Mouse (Mus musculus) heart, embryonic 13.5 days (tissue): Measurements from ENCODE around the gene Islr2. TPM values are rescaled to one million over a fixed set of nuclear protein-coding genes. Genes with fewer than 3 reads are reported as not detected.

Source experiments
- ATAC-seq: fragments of 200-750 bp; cut with Nextera tagmentation; 2 replicates; pipeline ENCODE4 v1.8.0; 2017; ENCODE audit warnings: moderate TSS enrichment; ENCODE audit not compliant: insufficient number of reproducible peaks, low FRiP score, low TSS enrichment; ENCODE audit errors: extremely low read depth
- H3K27ac ChIP-seq: fragments of 300-500 bp; sonication (generic); replicated peaks from 2 replicates; pipeline ENCODE4 v1.5.1; 2015; ENCODE audit warnings: moderate library complexity, mild to moderate bottlenecking, inconsistent platforms
- H3K27me3 ChIP-seq: fragments of 300-500 bp; sonication (generic); replicated peaks from 2 replicates; pipeline ENCODE4 v1.6.1; 2015; ENCODE audit warnings: mild to moderate bottlenecking, inconsistent platforms
- H3K36me3 ChIP-seq: fragments of 300-500 bp; sonication (generic); 2 replicates; pipeline ENCODE4 v1.6.1; 2015; ENCODE audit warnings: mild to moderate bottlenecking, inconsistent platforms
- H3K4me1 ChIP-seq: fragments of 300-500 bp; sonication (generic); 2 replicates; pipeline ENCODE4 v1.6.1; 2015; ENCODE audit warnings: inconsistent platforms
- H3K4me2 ChIP-seq: fragments of 300-500 bp; sonication (generic); 2 replicates; pipeline ENCODE4 v1.6.1; 2015; ENCODE audit warnings: inconsistent platforms, mild to moderate bottlenecking, moderate library complexity
- H3K4me3 ChIP-seq: fragments of 300-500 bp; sonication (generic); 2 replicates; pipeline ENCODE4 v1.5.1; 2015; ENCODE audit warnings: moderate library complexity, mild to moderate bottlenecking, inconsistent platforms
- H3K9ac ChIP-seq: fragments of 300-500 bp; sonication (generic); 2 replicates; pipeline ENCODE4 v1.6.1; 2015; ENCODE audit warnings: inconsistent platforms, mild to moderate bottlenecking, moderate library complexity
- H3K9me3 ChIP-seq: fragments of 300-500 bp; sonication (generic); 2 replicates; pipeline ENCODE4 v1.6.1; 2016; ENCODE audit warnings: inconsistent platforms
- WGBS: fragments of 180-500 bp; shearing (Covaris S2); methylation state at CpG from one replicate; pipeline ENCODE4 v1.1.7; 2015; ENCODE audit warnings: mixed read lengths; 5-methylcytosine and 5-hydroxymethylcytosine counted together
- polyA plus RNA-seq: library from polyadenylated mRNA; unstranded; fragments of >200 nt; fragmentation: Nextera tagmentation; extraction: Ambion mirVana; gene quantifications from 2 replicates; pipeline ENCODE4 v1.2.1, GENCODE M21; 2015

Gene Islr2
- polyA plus RNA-seq, 1 experiment from 2014 or later = 0.17 TPM

DNA sequence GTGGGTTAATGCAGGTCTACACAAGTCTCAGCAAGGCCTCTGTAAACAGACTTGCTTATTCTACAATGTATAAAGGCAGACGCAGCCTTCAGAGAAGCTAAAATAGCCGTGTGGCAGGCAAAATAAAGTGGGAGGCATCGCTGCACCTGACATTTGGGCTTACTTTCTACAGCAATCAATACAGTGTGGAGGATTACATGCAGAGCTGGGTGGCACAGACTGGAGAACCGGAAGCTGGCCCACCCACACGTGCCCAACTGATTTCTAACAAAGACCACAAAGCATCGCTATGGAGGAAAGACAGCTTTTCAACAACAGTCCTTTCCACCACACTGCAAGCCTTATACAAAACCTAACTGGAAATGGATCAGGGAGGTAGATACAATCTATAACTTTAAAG is 19.7 kb downstream of the Islr2 start:
- Histone ChIP-seq H3K4me3 (no peak overlapping the region), H3K36me3 (no peaks in the 10 kb centered on the region), H3K27me3 (peaks cover 4% of the 10 kb centered on the region), H3K9me3 (no peaks in the 10 kb centered on the region), H3K4me2 (no peak overlapping the region), H3K27ac (no peak overlapping the region), H3K9ac (no peak overlapping the region), H3K4me1 (no peaks in the 10 kb centered on the region)
- 74% methylated on average over 6 of the region's 6 CpGs for WGBS
- no peak for ATAC-seq

DNA sequence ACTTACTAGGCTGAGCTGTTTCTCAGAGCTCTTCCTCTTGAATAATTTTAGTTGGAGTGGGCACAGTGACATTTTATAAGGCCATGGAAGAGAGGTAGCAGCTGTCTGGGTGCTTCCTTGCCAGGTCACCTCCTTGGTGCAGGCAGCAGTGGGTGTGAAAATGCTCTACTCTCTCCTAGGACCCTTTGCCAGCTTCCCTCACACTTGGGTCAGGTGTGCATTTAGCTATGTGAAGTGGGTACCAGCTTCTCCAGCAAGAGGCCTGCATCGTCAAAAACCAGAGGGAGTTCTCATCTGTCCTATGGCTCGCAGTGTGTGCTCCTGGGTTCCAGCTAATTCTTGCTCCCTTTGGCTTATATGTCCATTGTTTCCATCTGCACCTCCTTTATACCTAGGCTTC is 24.7 kb downstream of the Islr2 start:
- Histone ChIP-seq H3K9me3 (no peaks in the 10 kb centered on the region), H3K4me3 (no peak overlapping the region), H3K27me3 (no peaks in the 10 kb centered on the region; the same call in none of the 2 replicates), H3K4me1 (peaks cover 18% of the 10 kb centered on the region), H3K27ac (no peak overlapping the region), H3K9ac (no peak overlapping the region), H3K4me2 (no peak overlapping the region), H3K36me3 (no peaks in the 10 kb centered on the region)
- WGBS = 76% methylated on average over 2 of the region's 2 CpGs
- ATAC-seq = no peak

DNA sequence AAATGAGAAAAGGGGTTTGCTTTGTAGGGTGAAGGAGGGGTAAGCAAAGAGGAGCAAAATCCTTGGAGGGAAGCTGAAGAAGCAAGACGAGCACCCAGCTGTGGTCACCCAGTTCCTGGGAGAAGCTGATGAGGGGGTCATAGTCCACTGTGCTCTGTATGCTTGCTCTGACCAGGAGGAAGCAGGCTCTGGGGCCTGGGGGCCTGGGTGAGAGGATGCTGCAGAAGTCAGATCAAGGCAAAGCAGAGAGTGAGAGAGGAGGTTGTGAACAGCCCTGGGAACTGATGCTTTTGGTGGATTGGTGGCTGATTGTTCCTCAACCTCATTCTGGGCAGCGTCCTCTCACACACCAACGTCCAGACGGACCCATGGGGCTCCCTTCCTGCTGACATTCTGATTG is 27.0 kb downstream of the Islr2 start:
- Histone ChIP-seq H3K4me3 (no peak overlapping the region), H3K9ac (no peak overlapping the region), H3K27ac (no peak overlapping the region), H3K4me1 (peaks cover 18% of the 10 kb centered on the region), H3K27me3 (no peaks in the 10 kb centered on the region; the same call in 1 of the 2 replicates), H3K36me3 (no peaks in the 10 kb centered on the region), H3K4me2 (no peak overlapping the region), H3K9me3 (no peaks in the 10 kb centered on the region)
- ATAC-seq = no peak
- WGBS = 71% methylated on average over 4 of the region's 4 CpGs

DNA sequence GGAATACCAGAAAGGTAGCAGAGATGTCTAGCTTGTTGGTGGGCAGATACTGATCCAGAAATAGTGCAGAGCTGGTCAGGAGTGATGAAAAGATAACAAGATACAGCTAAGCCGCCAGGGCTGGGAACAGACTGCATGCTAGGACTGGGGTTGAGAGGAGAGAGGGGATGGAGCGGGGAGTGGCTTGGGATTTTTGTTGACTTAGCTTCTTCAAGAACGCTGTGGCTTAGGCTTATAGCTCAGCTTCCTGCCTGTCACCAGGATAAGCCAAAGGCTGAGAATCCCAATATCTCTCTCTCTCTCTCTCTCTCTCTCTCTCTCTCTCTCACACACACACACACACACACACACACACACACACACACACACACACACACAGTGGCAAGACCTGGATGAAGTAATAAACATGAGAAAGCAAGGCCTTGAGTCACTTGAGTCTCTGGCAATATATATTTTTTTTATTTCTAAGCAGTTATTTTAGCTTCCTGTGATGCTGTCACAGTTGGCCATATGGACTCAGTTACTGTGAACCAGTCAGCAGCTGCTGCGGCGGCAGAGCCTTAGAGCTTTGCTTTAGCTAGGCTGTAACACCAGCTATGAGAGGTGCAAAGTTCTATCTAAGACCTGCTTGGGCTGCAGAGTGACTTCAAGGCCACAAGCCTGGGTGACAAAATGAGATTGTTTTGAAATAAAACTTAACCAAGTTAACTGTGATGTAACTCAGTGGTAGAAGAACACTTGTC is 28.2 kb downstream of the Islr2 start:
- H3K9ac ChIP-seq = no peak overlapping the region
- no peak overlapping the region for H3K27ac ChIP-seq
- no peaks in the 10 kb centered on the region; the same call in 1 of the 2 replicates for H3K27me3 ChIP-seq
- H3K4me2 ChIP-seq = no peak overlapping the region
- no peak overlapping the region for H3K4me3 ChIP-seq
- H3K36me3 ChIP-seq = no peaks in the 10 kb centered on the region
- 22% methylated on average over 5 of the region's 5 CpGs for WGBS
- no peak for ATAC-seq
- H3K4me1 ChIP-seq = peaks cover 18% of the 10 kb centered on the region
- no peaks in the 10 kb centered on the region for H3K9me3 ChIP-seq

DNA sequence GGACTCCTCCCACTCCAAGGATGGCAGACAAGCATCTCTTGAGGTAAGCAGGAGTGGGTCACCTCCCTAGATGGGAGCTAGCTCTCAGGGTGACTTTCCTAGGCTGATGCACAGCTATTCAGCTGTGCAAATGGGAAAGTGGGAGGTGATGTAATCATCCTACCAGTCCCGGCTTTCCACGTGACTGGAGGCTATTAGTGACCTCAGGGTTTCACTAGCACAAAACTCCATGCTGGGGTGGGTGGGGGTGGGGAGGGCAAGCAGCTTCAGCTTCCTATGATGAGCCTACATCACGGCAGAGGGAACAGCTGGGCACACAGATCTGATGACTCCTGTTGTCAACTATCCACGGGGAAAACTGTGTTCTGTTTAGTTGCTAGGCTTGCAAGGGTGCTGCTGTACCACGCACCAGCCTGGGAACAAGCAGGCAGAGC is 29.3 kb downstream of the Islr2 start:
- WGBS = 22% methylated on average over 5 of the region's 5 CpGs

DNA sequence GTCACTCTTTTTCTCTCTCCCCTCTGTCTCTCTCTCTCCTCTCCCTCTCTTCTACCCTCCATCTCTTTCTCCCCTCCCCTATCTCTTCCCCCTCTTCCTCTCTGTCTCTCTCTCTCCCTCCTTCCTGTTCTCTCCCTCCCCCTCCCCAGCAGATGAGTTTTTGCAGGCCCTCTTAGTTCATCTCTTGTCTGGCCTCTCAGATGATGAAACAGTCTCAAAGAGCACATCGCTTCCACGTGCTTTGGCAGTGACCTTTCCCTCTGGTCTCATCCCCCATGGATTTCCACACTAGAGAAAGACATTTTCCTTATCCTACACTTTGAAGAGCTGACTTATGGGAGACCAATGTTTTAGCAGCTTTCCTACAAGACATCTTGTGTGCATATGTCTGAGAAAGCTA is 31.3 kb downstream of the Islr2 start:
- Histone ChIP-seq H3K36me3 (no peaks in the 10 kb centered on the region), H3K9ac (no peak overlapping the region), H3K4me3 (no peak overlapping the region), H3K4me1 (peaks cover 18% of the 10 kb centered on the region), H3K27me3 (no peaks in the 10 kb centered on the region; the same call in 1 of the 2 replicates), H3K4me2 (no peak overlapping the region), H3K9me3 (no peaks in the 10 kb centered on the region), H3K27ac (no peak overlapping the region)
- no peak for ATAC-seq
- WGBS = 73% methylated on average over 2 of the region's 2 CpGs

More for the DNA sequence above, 29.3 kb downstream of the Islr2 start:
- Histone ChIP-seq H3K27ac (no peak overlapping the region), H3K4me1 (peaks cover 18% of the 10 kb centered on the region), H3K4me3 (no peak overlapping the region), H3K9me3 (no peaks in the 10 kb centered on the region), H3K36me3 (no peaks in the 10 kb centered on the region), H3K27me3 (no peaks in the 10 kb centered on the region; the same call in 1 of the 2 replicates), H3K9ac (no peak overlapping the region), H3K4me2 (no peak overlapping the region)
- ATAC-seq = no peak

DNA sequence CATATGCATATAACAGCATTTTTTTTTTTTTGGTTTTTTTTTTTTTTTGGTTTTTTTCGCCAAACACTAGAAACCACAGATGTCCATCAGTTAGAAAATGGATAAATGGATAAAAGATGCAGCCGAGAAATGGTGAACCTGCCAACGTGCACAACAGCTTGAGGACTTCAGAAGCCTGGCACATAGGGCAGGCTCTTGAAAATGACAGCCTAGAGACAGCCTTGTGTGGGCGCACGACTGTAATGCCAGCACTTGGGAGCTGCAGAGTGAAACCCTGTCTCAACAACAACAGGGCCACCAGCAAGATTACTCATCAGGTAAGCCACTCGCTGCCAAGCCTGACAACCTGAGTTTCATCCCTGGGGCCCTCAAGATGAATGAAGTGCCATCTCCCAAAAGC is 34.7 kb downstream of the Islr2 start:
- H3K4me3 ChIP-seq = no peak overlapping the region
- no peaks in the 10 kb centered on the region for H3K9me3 ChIP-seq
- no peaks in the 10 kb centered on the region for H3K36me3 ChIP-seq
- H3K9ac ChIP-seq = no peak overlapping the region
- H3K4me2 ChIP-seq = no peak overlapping the region
- no peak for ATAC-seq
- no peaks in the 10 kb centered on the region for H3K27me3 ChIP-seq
- H3K27ac ChIP-seq = no peak overlapping the region
- WGBS = 73% methylated on average over 6 of the region's 6 CpGs
- H3K4me1 ChIP-seq = no peaks in the 10 kb centered on the region; the same call in 1 of the 2 replicates

DNA sequence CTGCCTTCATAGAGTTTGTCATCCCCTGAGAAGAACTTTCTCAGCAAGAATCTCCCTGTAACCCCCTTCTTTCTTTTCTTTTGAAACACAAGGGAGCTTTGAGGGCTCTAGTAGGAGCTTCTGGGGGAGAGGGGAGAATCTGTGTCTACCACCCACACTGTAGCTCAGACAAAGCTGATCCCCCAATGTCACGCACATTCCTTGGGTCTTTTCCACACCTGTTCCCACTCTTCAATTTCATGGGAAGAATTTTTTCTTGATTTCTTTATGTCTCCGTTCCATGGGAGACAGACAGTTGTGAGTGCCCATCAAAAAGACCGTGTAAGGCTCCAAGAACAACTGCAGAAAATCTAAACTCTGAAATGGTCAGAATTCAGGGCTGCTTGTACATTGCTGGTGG is 35.2 kb downstream of the Islr2 start:
- ATAC-seq = no peak
- Histone ChIP-seq H3K4me3 (no peak overlapping the region), H3K9ac (no peak overlapping the region), H3K27ac (no peak overlapping the region), H3K36me3 (no peaks in the 10 kb centered on the region), H3K27me3 (no peaks in the 10 kb centered on the region), H3K9me3 (no peaks in the 10 kb centered on the region), H3K4me2 (no peak overlapping the region), H3K4me1 (no peaks in the 10 kb centered on the region)
- 67% methylated on average over 3 of the region's 3 CpGs for WGBS

DNA sequence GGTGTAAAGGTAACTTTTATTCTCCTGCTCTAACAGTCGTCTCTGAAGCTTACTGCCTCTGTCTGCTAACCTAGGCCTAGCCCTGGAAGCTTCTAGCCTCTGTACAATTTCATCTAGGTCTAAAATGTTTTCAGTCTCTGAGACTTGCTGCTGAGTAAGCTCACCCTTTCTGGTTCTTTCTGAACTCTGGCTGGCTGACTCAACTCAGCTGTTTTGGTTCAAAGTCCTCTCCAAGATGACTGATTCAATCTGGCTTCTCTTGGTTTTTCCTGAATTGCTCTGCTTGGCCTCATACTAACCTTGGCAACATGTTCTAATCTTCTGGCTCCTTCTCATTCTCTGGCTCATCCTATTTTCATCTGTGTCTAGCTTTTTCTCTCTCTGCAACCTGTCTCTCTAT is 38.3 kb downstream of the Islr2 start:
- WGBS = 79% methylated on average over 1 of the region's 1 CpGs
- H3K27ac ChIP-seq = no peak overlapping the region
- ATAC-seq = no peak

DNA sequence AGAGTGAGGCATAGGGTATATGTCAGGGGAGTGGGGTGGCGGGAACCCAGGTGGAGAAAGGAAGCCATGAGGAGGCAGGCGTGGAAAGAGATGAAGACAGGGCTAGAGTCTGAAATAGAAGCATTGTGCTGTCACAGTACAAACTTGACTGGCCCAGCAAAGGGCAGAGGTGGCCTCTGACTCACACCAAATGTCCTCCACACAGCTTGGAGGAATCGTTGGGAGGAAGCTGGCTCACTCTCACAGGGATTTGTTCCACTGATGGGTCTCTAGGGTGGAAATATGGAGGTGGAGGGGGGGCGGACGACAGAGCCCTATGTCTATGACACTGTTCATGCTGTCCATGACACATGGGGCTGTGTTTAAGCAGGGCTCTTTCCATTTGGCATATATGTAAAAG is 41.0 kb downstream of the Islr2 start:
- Histone ChIP-seq H3K36me3 (no peaks in the 10 kb centered on the region), H3K27ac (no peak overlapping the region), H3K27me3 (no peaks in the 10 kb centered on the region), H3K4me2 (no peak overlapping the region), H3K9me3 (no peaks in the 10 kb centered on the region), H3K4me1 (peaks cover 27% of the 10 kb centered on the region), H3K4me3 (no peak overlapping the region), H3K9ac (no peak overlapping the region)
- ATAC-seq = no peak
- 58% methylated on average over 5 of the region's 5 CpGs for WGBS

More for the DNA sequence above, 38.3 kb downstream of the Islr2 start:
- Histone ChIP-seq H3K27me3 (no peaks in the 10 kb centered on the region), H3K4me1 (peaks cover under 1% of the 10 kb centered on the region; the same call in 1 of the 2 replicates), H3K9me3 (no peaks in the 10 kb centered on the region), H3K9ac (no peak overlapping the region), H3K36me3 (no peaks in the 10 kb centered on the region), H3K4me3 (no peak overlapping the region), H3K4me2 (no peak overlapping the region)

DNA sequence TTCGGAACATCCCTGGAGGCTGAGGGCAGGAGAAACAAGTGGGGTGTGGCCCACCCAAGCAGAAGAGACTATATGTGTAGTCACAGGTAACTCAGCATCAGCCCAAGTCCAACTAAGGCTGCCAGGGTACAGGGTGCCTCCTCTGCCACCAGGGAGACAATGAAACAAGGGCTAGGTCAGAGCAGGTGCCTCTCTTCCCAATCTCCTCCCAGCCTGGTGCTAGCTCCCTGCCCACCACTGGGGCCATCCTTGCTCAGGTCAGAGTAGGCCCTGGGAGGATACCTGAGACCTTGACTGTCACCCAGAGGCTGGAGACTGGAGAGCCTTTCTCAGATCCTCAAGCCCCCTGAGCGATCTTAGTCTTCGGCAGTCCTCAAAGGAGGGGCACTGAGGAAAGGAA is 41.9 kb downstream of the Islr2 start:
- Histone ChIP-seq H3K4me3 (no peak overlapping the region), H3K4me2 (no peak overlapping the region), H3K27me3 (peaks cover 1% of the 10 kb centered on the region; the same call in 1 of the 2 replicates), H3K36me3 (no peaks in the 10 kb centered on the region), H3K4me1 (peaks cover 37% of the 10 kb centered on the region), H3K27ac (no peak overlapping the region), H3K9me3 (no peaks in the 10 kb centered on the region), H3K9ac (no peak overlapping the region)
- no peak for ATAC-seq
- WGBS = 86% methylated on average over 3 of the region's 3 CpGs

DNA sequence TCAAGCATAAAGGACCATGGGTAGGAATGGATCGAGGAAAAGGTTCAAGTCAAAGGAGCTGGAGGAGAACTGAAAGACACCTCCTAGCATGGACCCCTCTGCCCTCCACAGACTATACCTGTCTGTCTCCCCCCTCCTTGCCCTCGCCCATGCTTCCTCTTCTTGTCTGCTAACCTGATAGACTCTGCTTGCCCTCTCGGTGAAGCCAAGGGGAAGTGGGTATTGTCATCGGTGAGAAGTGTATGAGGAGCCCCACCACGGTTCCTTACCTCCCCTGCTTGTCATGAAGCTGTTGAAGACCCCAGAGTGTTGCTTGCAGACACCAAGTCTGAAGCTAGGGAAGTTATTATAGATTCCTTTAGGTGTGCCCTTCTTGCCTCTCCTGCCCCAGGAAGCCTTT is 43.8 kb downstream of the Islr2 start:
- ATAC-seq = no peak
- Histone ChIP-seq H3K9ac (0 out of 2 replicates have a peak overlapping the region, but pooled peaks have one; percentile 14), H3K27me3 (peaks cover 5% of the 10 kb centered on the region; the same call in 1 of the 2 replicates), H3K27ac (peak overlapping the region; percentile 87), H3K4me3 (no peak overlapping the region), H3K9me3 (no peaks in the 10 kb centered on the region), H3K4me1 (peaks cover 54% of the 10 kb centered on the region), H3K36me3 (no peaks in the 10 kb centered on the region), H3K4me2 (0 out of 2 replicates have a peak overlapping the region, but pooled peaks have one; percentile 1)
- 57% methylated on average over 5 of the region's 5 CpGs for WGBS
